Mouse (Mus musculus): ENCODE measurements at regions not wholly inside any gene's neighbourhood (a gene's known extent, or its start where the extent isn't known, plus 50 kb on each side); places are given as distances from the start of the nearest gene placed in this dataset.

- TF ChIP-seq CTCF (IDR thresholded peaks at IDR 0.05; ENCODE audit: control insufficient read depth, insufficient read depth, low read length) (no peak), POLR2A (IDR thresholded peaks at IDR 0.05; ENCODE audit: borderline replicate concordance, control insufficient read depth, low read depth, low read length) (no peak)
These were observed 226.2 kb upstream of the Ankrd55 start for GRCm38 (mm10) chr13:112062024-112062423.
